Mouse (Mus musculus) layer of hippocampus, postnatal 10 days (tissue): ENCODE results near the gene Apex1. TPM values are rescaled to one million over a fixed set of nuclear protein-coding genes. Genes with fewer than 3 reads are reported as not detected.
"Not testable (repeated sequence)": the region's sequence is repeated elsewhere in the genome, so short reads cannot be mapped to it uniquely, and the experiment has no call there.

ENCODE experiments used
- DNase-seq, 2 experiments: peaks; one replicate each; pipeline ENCODE4 v3.0.0; 2021; ENCODE audit warnings: low spot score in 2 of 2
- long read RNA-seq: library from polyadenylated mRNA; stranded (forward); transcript quantifications from one replicate; pipeline ENCODE4 v2.0.0, GENCODE M21; 2023
- total RNA-seq, 2 experiments: library from RNA; stranded (reverse); gene quantifications; 2 replicates each; pipeline ENCODE4 v1.2.3; 2021

The Apex1 gene
- total RNA-seq: 10 to 100 TPM; 71.7 to 78.2 TPM
- long read RNA-seq, transcript Apex1-204 (4 exons, 935 nt): minor isoform, 26 of 95 reads
- long read RNA-seq, transcript Apex1-201 (5 exons, 1,239 nt): major isoform, 60 of 95 reads
- long read RNA-seq, partial matches to known transcripts: 2 of 95 reads
- long read RNA-seq, other reads (novel, unspliced or antisense): 3 of 95 reads

DNA sequence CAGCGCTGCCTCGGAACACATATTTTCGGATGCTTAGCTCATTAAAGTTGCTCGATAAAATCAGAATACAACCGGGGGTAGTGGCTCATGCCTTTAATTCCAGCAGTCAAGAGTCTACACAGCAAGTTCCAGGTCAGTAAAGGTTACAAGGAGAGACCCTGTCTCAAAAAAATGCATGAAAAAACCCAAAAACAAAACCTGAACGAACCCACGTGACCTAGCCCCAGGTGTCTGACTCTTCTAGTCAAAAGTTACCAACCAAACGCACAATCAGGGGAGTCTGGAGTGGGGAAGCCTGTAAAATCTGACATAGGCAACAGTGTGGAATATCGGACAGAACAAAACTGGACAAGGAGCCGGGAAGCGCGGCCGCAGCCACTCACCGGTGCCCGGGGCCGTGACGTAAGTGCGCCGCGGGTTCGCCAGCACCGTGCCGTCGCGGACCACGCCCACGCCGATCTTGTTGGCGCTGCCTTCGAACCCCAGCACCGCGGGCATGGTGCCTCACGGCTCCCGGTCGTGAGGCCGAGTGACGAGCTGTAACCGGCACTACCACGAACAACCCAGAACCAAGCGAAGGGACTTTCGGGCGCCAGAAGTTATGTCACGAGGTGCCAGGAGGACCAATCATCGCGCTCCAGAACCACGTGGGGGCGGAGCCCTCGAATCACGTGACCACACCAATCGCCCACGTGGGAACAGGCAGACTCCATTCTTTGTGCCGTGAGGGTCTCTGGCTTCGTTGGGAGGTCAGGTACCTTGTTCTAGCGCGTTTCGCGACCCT lies at the start of gene Apex1, which contains the start of gene Osgep:
Apex1 (plus strand) TSS at position 688 of the 784 bp plus-strand sequence.
Osgep (minus strand) TSS at position 613 of the 784 bp plus-strand sequence.
- DNase-seq: peak; percentile 97

DNA sequence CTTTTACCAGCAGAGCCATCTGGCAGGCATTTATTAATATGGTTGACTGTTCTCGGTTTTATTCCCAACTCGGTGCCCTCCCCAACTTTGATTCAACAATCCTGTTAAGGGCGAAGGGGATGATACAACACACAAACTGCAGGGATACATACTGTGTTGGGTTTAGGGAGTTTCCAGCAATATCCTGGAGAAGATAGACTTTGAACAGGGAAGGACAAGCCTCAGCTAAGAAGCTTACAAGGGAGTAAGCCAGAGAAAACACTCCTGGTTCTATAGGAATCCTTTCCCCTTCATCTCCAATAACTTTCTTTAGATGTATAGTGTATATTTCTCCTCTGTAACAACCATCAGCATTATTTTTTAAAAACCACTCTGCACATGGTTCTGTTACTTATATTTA lies 49.6 kb upstream of the Apex1 start:
- no peak for DNase-seq

DNA sequence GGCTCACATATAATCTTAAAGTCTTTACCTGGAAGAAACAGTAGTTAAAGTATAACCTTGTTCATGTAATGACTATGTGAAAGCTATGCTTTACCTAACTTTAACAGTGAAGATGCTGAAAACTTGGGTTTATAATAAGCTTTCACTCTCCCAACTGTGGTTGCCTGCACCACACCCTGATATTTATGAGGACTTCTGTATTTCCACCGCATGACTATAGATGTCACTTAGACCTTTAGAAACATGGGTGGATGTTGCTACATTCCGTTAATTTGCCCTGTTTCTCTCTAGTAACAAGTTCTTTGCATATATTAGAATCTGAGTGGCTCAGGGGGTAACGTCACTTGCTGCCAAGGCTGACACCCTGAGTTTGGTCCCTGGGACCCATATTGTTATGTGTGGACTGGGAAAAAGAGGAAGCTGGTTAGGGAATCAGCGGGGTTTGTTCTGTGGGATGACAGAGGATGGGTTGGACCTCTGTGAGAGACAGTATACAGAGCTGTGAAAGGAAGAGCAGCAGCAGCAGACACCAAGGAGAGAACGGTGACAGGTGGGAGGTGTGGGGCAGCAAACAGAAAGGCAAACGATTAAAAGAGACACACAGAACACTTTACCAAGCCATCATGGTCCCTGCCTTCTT lies 49.1 kb upstream of the Apex1 start:
- no peak for DNase-seq

DNA sequence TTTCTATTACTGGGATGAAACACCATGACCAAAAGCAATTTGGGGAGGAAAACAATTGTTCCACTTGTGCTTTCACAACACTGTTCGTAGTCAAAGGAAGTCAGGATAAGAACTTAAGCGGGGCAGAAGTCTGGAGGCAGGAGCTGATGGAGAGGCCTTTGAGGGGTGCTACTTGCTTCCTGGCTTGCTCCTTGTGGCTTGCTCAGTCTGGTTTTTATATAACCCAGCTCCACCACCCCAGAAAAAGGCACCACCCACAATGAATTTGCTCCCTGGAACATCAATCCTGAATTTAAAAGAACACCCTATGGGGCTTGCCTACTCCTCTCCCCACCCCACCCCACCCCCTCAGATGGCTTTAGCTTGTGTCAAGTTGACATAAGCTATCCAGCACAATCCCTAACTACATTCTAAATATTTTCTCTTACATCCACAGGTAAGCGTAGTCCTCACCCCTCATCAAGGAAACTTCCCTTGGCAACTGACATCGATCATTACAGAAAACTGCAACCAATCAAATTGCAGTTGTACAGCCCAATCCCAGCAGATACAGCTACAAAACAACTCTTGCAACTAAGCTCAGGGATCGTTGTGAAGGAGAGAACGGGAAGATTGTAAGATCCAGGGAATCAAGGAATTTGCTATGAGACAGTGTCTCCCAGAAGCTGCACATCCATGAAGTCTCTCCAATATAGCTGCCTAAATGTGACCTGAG lies 48.4 kb upstream of the Apex1 start:
- no peak for DNase-seq

DNA sequence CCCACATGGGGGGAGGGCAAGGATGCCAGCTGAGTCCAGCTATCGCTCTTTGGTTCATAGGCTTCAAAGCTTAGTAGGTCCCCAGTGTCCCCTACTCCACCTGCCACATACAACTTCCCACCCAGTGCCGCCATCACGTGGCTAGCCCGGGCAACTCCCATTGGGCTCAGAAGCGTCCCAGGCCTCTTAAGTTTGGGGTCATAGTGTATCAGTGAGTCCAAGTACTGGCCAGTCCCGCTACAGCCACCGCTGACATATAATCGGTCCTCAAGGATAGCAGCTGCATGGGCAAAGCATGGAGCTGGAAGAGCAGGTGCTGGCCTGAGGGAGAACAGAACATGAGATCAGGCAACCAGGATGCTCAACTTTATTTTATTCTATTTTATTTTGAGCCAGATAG lies 33.1 kb upstream of the Apex1 start:
- no peak for DNase-seq

DNA sequence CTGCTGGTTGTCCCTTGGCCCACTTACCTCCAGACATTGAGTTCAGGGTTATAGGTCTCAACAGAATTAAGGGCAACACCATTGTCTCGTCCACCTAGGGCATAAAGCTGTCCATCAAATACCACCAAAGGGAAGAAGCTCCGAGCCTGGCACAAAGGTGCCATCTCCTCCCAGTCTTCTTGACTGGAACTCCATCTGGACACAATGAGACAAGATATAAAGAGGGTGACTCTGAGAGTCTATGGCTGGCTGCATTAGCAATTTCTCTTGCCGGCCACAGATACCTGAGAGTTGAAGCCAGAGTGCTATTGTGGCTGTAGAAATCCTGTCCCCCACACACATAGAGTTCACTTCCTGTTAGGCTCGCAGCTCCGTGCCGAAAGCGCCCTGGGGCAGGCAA lies 32.7 kb upstream of the Apex1 start:
- no peak for DNase-seq

DNA sequence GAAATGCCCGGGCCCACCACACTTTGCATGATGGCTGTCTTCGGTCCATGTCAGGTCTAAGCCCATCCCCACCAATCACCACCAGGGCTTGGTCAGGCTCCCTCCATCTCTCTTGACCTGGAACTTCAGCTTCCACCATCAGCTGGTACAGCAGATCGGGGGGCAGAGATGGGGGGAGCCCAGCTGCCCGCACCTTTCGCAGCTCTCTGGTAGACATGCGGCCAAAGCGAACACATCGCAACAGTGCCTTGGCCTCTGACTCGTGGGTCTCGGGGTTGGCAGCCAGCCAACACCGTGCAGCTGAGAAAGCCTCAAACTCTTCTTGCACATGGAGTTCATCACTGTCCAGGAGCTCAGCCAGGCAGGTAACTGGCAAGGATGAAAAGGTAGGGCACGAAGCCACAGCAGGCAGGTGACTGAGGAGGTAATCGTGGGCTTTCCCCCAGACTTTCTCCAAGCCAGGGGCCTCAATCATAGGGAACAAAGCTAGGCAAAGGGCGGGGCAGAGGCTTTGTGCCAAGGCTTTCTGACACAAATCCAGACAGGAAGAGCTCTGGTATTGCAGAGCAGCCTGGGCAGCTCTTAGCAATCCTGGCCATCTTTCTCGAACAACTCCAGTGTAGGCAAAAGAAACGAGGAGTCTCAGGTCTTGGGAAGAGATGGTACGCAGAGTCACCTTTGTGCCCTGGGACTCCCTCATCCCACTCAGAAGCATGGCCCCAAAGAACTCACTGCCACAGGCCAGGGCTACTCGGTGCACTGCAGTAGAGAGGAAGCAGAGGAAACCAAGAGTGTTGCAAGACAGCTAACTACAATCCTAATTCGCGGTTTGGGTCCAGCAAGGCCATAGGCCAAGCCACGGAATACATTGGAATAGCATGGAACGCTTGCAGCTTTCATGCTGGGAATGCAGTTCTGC lies 32.0 kb upstream of the Apex1 start:
- no peak for DNase-seq

DNA sequence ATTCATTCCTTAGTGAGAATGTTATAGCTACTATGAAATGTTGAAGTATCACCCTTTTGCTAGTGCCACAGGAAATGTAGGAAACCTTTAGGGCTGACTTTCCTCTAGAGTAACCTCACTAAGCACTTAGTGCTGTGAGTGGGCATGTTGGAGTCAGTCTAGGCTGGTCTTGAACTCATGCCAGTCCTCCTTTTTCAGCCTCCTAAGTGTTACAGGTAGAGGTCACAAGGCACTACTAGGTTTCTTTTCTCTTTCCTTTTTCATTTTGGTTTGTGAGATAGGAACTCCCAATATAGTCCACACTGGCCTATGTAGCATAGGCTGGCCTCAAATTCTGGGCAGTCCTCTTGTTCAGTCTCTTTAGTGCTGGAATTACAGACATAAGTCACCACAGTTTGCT lies 29.4 kb upstream of the Apex1 start:
- DNase-seq: no peak

DNA sequence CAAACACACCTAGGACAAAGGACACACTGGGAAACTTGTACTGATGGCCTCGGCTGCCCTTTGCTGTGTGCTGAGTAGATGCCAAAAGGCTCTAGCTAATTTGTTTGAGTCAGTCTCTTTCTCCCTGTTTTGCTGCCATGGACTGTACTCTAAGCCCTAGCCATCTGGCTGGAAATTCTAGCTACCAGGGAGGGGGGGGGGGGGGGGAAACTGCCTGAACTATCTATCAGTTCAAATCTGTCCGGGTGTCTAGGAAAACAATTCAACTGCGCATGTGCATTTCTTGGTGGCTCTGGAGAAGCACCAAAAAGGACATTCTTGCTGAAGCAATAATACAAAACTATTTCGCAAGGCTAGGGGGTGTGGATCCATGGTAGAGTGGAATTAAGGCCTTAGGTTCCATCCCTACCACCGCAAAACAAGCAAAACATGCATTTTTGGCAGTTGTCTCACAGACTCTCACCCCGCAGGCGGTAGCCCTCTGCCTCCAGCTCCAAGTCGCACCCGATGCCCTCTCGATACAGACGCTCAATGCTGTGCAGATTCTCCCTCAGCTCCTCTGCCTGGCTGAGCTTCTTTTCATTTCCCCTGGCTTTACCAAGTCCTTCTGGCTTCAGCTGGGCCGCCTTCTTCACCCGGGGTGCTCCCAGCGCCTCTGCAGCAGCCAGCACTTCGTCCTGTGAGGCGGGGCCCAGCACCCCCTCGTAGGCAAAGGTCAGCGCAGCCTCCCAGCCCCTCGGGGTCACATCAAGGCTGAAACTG lies 28.6 kb upstream of the Apex1 start:
- DNase-seq: peak in 1 of 2 experiments; percentile 35

DNA sequence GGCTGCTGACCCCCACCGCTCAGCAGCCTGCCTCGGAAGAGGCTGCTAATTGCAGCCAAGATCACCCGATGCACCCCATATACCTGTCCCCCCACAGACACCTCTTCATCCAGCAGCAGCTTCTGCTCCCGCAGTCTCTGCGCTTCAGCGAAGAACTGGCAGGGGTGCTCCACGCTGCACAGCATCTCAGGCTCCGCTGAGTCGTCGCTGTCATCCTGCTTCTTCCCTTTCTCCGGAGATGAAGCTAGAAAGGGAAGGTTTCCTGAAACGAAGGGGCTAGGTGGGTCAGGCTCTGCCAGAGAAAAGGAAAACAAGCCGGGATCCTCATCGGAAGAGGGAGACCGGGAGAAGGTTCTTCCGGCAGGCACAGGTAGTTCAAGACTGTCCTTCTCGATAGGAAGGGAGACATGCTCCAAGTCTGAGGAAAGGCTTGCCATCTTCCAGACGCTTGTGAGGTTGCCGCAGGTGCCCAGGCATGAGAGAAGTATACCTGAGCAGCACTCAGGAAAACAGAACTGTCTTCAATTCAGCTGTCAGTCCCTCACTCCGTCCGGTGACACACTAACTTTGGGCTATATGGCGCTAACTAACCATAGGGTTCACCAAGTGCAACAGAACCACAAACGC lies 27.9 kb upstream of the Apex1 start:
- DNase-seq: peak in 1 of 2 experiments; percentile 20

DNA sequence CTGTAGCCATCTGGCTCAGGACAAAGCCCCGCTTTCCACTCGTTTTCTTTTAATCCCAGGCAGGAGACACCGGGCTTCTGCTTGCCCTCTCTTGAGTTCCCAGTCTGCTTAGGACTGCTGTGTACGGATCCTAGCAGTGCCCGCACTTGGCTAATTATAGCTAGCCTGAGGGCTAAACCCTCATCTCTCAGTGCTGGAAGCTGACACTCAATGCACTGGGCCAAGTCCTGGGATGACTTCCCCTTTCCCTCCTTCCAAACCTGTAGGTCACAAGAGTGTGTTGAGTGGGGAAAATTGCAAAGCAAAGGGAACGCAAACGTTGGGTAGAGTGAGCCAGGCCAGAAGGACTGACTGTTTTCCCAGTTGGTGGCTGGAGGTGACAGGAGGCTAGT lies 27.4 kb upstream of the Apex1 start, which contains the start of gene Klhl33:
Klhl33 (minus strand) TSS at position 134 of the 392 bp plus-strand sequence.
- no peak for DNase-seq

DNA sequence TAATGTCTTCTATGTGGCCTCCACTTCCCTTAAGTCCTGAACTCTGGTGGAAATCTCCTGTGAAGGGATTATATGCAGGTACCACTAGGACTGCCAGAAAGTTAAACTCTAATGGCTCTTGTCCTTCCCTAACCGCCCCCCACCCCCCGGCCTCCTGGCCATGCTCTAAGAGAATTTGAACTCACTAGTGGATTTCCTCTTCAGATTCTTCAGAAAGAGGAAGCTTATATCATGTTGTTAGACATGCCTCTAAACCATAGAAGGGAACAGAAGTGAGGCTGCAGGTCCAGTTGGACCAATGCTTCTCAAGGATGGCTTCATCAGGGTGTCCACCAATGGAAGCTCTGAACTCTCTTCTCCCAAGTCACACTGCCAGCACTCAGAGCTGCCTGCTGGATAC lies 26.8 kb upstream of the Apex1 start:
- DNase-seq: not testable (repeated sequence)

DNA sequence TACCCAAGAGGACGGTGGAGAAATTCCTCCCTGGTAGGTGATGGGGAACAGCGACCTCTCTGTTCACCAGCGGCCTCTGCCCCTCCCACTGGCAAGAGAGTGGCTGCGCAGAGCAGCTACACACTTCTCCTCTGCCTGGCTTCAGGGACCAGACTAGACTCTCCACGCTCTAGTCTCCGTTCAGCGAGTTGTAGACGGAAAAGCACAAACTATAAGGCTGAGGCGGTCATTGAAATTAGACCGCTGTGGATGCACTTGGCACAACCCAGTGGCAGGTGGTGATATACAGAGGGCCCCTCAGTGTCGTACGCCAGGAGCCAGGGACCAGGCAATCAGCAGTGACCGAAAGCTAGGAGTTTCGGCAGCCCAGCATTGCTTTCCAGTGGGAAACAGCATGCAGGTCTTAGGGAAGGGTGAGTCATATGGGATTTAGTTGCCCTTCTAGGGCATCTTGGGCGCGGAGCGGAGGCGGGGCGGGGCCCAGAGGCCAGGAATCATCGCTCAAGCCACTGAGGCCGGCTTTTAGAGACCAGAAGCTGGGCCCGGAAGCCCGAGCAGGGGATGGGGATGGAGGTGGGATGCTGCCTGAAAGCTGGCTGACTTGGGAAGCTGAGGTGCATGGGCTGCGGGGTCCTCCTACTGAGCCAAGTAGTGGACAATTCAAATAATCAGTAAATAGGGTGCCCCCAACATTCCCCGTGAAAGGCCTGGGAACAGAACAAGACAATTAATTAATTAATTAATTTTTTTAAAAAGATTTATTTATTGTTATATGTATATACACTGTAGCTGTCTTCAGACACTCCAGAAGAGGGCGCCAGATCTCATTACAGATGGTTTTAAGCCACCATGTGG lies 20.6 kb upstream of the Apex1 start:
- DNase-seq: peak; percentile 33 to 53

DNA sequence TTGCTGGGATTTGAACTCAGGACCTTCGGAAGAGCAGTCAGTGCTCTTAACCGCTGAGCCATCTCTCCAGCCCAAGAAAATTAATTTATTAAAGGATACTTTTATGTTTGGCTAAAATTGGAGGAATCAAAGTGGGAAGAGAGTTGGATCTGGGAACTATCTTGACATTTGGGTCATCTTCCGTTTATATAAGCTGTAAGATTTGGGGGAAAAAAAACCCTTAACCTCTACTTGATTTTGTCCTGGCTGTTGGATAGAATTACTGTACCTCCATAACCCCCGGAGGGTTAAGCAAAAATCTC lies 20.0 kb upstream of the Apex1 start:
- no peak for DNase-seq

DNA sequence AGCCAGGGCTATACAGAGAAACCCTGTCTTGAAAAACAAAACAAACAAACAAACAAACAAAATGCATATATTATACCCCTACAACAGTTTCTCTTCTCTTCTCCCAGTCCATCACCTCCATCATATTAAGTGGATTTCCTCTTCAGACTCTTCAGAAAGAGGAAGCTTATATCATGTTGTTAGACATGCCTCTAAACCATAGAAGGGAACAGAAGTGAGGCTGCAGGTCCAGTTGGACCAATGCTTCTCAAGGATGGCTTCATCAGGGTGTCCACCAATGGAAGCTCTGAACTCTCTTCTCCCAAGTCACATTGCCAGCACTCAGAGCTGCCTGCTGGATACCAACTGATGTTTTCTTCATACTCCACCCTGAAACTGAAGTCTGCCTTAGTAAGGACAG lies 19.4 kb upstream of the Apex1 start:
- not testable (repeated sequence) for DNase-seq

DNA sequence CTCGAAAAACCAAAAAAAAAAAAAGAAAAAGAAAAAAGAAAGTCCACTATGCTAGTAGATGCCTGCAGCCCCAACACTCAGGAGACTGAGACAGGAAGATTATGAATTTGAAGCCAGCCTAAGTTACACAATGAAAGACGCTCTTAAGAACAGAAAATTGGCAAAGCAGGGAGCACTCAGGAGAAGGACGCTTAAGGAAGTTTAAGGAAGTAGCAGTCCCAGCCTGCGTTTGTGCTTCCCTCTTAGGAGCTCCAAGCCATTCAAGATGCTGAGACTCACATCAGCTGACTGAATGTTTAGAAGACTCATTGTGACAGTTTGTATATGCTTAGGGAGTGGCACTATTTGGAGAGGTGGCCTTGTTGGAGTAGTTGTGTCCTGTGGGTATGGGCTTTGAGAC lies 16.6 kb upstream of the Apex1 start:
- DNase-seq: no peak

DNA sequence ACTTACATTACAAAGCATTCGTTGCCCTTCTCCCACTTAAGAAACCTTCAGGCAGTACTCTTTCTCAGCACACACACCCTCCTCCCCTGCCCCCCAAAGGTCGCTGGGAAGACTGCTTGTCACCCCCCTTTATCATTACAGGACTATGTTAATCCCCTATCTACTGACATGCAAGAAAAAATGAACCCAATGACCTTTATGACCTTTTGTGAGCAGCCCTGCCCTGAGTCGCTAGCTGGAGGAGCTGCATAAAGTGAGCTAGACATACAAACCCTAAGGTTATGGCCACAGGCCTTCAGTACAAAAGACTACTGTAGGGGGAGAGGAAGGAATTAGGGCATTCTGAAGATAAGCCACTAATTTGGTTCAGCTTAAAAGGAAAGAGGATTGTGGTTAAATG lies 13.4 kb upstream of the Apex1 start:
- DNase-seq: no peak

DNA sequence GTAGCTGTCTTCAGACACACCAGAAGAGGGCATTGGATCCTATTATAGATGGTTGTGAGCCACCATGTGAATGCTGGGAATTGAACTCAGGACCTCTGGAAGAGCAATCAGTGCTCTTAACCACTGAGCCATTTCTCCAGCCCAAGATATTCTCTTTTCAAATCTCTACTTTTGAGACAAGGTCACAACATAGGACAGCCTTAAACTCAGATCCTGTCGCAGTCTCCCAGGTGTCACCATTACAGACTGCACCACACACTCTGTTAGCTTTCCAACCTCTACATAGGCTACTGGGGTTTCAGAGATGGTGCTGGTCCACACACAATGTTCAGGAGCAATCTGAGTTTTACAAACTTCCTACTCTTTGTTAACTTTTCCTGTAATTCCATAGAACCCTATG lies 1.3 kb upstream of the Apex1 start:
- not testable (repeated sequence) for DNase-seq
